ENCODE assay signal across 12 mouse cellular contexts in genomic region chr14:121963942-121964335, GRCm38 (mm10). TPM values are rescaled to one million over a fixed set of nuclear protein-coding genes. Genes with fewer than 3 reads are reported as not detected.
DNase-seq lines count a peak whose midpoint lies in the region; ATAC-seq and TF ChIP-seq lines count a peak whose summit lies in the region.
"Had no signal": no experiment of that assay in that cellular context is flagged by ENCODE, and none has a peak within 500 bp of the region (broad histone marks: within the 10 kb centered on the region; RNA-seq: fewer than 3 reads in every experiment).

No protein-coding gene starts in this region.

- no peaks in the 10 kb centered on the region for H3K27me3 ChIP-seq in heart, adult 2 months (ENCODE audit: control insufficient read depth, insufficient read depth, low read length)
- H3K27me3 ChIP-seq in lung, embryonic 15.5 days: no peaks in the 10 kb centered on the region
- no peaks in the 10 kb centered on the region for H3K27me3 ChIP-seq in intestine, embryonic 16.5 days (replicated peaks; ENCODE audit: control insufficient read depth, insufficient read depth, low read length)
- H3K27me3 ChIP-seq in stomach, embryonic 14.5 days (ENCODE audit: control insufficient read depth, insufficient read depth, low read length): no peaks in the 10 kb centered on the region

- no peak for TF ChIP-seq POLR2A in heart, adult 2 months (IDR thresholded peaks at IDR 0.05; ENCODE audit: insufficient read depth, low read depth, low read length)

- 24% methylated on average over 4 of the region's 4 CpGs for WGBS in heart, adult 2 months
- WGBS in lung, embryonic 15.5 days: 24% methylated on average over 4 of the region's 4 CpGs
- 29% methylated on average over 4 of the region's 4 CpGs for WGBS in intestine, embryonic 16.5 days
- 24% methylated on average over 4 of the region's 4 CpGs for WGBS in stomach, embryonic 14.5 days

- peak overlapping the region; percentile 7 for H3K27ac ChIP-seq in heart, adult 2 months
- peak overlapping the region; percentile 24; the same call in 1 of the 2 replicates for H3K27ac ChIP-seq in lung, embryonic 15.5 days
- peak overlapping the region; percentile 37; the same call in 1 of the 2 replicates for H3K27ac ChIP-seq in intestine, embryonic 16.5 days (ENCODE audit: low read length)
- peak overlapping the region; percentile 56; the same call in 1 of the 2 replicates for H3K27ac ChIP-seq in stomach, embryonic 14.5 days (ENCODE audit: low read length)

- no peaks in the 10 kb centered on the region for H3K36me3 ChIP-seq in heart, adult 2 months (ENCODE audit: control insufficient read depth, insufficient read depth, low read length)
- no peaks in the 10 kb centered on the region for H3K36me3 ChIP-seq in lung, embryonic 15.5 days
- no peaks in the 10 kb centered on the region for H3K36me3 ChIP-seq in intestine, embryonic 16.5 days (ENCODE audit: control insufficient read depth, insufficient read depth, low read length)
- no peaks in the 10 kb centered on the region for H3K36me3 ChIP-seq in stomach, embryonic 14.5 days (ENCODE audit: control insufficient read depth, insufficient read depth, low read length)

- H3K79me2 ChIP-seq in heart, adult 2 months (replicated peaks; ENCODE audit: control insufficient read depth, insufficient read depth, low read length): 0 out of 2 replicates have a peak, but pooled peaks cover 4% of the 10 kb centered on the region

- intact Hi-C loops in heart, adult 2 months (cut with DNase I): no loop called here
- intact Hi-C loops in heart, postnatal 25 days (cut with DNase I): no loop called here

- no peak for TF ChIP-seq EP300 in heart, adult 2 months (IDR thresholded peaks at IDR 0.05; ENCODE audit: insufficient read depth, low read depth, low read length)

- no peak overlapping the region; the same call in 1 of the 2 replicates for H3K4me3 ChIP-seq in heart, adult 2 months
- 0 out of 2 replicates have a peak overlapping the region, but pooled peaks have one; percentile 6 for H3K4me3 ChIP-seq in lung, embryonic 15.5 days
- peak overlapping the region; percentile 27 for H3K4me3 ChIP-seq in intestine, embryonic 16.5 days (ENCODE audit: low read length)
- H3K4me3 ChIP-seq in stomach, embryonic 14.5 days (ENCODE audit: low read depth, low read length): peak overlapping the region; percentile 8; the same call in 1 of the 2 replicates

- peaks cover 7% of the 10 kb centered on the region for H3K4me1 ChIP-seq in heart, adult 2 months (ENCODE audit: control insufficient read depth, insufficient read depth, low read length)
- H3K4me1 ChIP-seq in lung, embryonic 15.5 days: peaks cover 26% of the 10 kb centered on the region
- H3K4me1 ChIP-seq in intestine, embryonic 16.5 days (ENCODE audit: control insufficient read depth, insufficient read depth, low read length): peaks cover 28% of the 10 kb centered on the region
- H3K4me1 ChIP-seq in stomach, embryonic 14.5 days (ENCODE audit: control insufficient read depth, insufficient read depth, low read length): peaks cover 28% of the 10 kb centered on the region

- TF ChIP-seq CTCF in heart, adult 2 months (IDR thresholded peaks at IDR 0.05): no peak

- no peak for ATAC-seq in lung, embryonic 15.5 days (ENCODE audit: borderline replicate concordance, extremely low read depth, low FRiP score, low TSS enrichment)
- ATAC-seq in intestine, embryonic 16.5 days: peak; percentile 8
- no peak; the same call in 1 of the 2 replicates for ATAC-seq in stomach, embryonic 14.5 days (ENCODE audit: insufficient number of reproducible peaks, insufficient read depth, low FRiP score, low read depth)
- ATAC-seq: midbrain, embryonic 16.5 days had no signal

- no peak for DNase-seq in heart, adult 2 months
- no peak for DNase-seq in heart, postnatal 25 days (ENCODE audit: low spot score)
- no peak for DNase-seq in lung, postnatal 4 days
- DNase-seq in spleen, postnatal 36 days (ENCODE audit: low spot score in 2 of 2): no peak
- DNase-seq in right cerebral cortex, postnatal 14 days: no peak
- DNase-seq: cerebellum, postnatal 25 days had no signal

- no peak overlapping the region for H3K9ac ChIP-seq in heart, adult 2 months (ENCODE audit: low read depth, low read length)
- no peak overlapping the region for H3K9ac ChIP-seq in lung, embryonic 15.5 days
- peak overlapping the region; percentile 32; the same call in 1 of the 2 replicates for H3K9ac ChIP-seq in intestine, embryonic 16.5 days (ENCODE audit: low read depth, low read length)
- H3K9ac ChIP-seq in stomach, embryonic 14.5 days (replicated peaks; ENCODE audit: low read depth, low read length): 0 out of 2 replicates have a peak overlapping the region, but pooled peaks have one; percentile 14

- H3K9me3 ChIP-seq in lung, embryonic 15.5 days: no peaks in the 10 kb centered on the region
- H3K9me3 ChIP-seq in intestine, embryonic 16.5 days (ENCODE audit: control insufficient read depth, low read length): no peaks in the 10 kb centered on the region
- no peaks in the 10 kb centered on the region for H3K9me3 ChIP-seq in stomach, embryonic 14.5 days (ENCODE audit: control insufficient read depth, low read depth, low read length)

- H3K4me2 ChIP-seq in lung, embryonic 15.5 days: peak overlapping the region; percentile 42
- H3K4me2 ChIP-seq in intestine, embryonic 16.5 days (ENCODE audit: low read depth, low read length): peak overlapping the region; percentile 33
- H3K4me2 ChIP-seq in stomach, embryonic 14.5 days (replicated peaks; ENCODE audit: low read depth, low read length): peak overlapping the region; percentile 14; the same call in 1 of the 2 replicates

RNA-seq across cellular contexts. Expression of gene Gpr183, which starts 1.1 kb away (rescaled TPM):
- total RNA-seq in heart, adult 2 months (2021): 1 to 10 TPM in 1 of 2 experiments, under 1 TPM in 1; 0.84 to 1.1 TPM
- polyA plus RNA-seq in heart, adult 2 months (2012; rRNA removed): 1.3 and 1.4 TPM in 2 replicates
- total RNA-seq in heart, postnatal 25 days (2021): 1 to 10 TPM; 1.4 to 1.6 TPM
- 2.9 and 3.2 TPM in 2 replicates for polyA plus RNA-seq in lung, embryonic 15.5 days (2015; fragmentation: Nextera tagmentation; extraction: Ambion mirVana)
- 3.7 and 4.1 TPM in 2 replicates for polyA plus RNA-seq in intestine, embryonic 16.5 days (2015; fragmentation: Nextera tagmentation; extraction: Ambion mirVana)
- 4.5 and 5.5 TPM in 2 replicates for polyA plus RNA-seq in stomach, embryonic 14.5 days (2014; fragmentation: Nextera tagmentation; extraction: Ambion mirVana)

RNA-seq across cellular contexts. Expression of gene Gpr18, which starts 48.4 kb away (rescaled TPM):
- total RNA-seq in heart, adult 2 months (2021): under 1 TPM; 0.16 to 0.43 TPM
- polyA plus RNA-seq in heart, adult 2 months (2012; rRNA removed): 0.53 and 2.2 TPM in 2 replicates
- total RNA-seq in heart, postnatal 25 days (2021): under 1 TPM; 0.28 to 0.29 TPM
- 0.10 and 0.55 TPM in 2 replicates for polyA plus RNA-seq in lung, embryonic 15.5 days (2015; fragmentation: Nextera tagmentation; extraction: Ambion mirVana)
- polyA plus RNA-seq in intestine, embryonic 16.5 days (2015; fragmentation: Nextera tagmentation; extraction: Ambion mirVana): 0.34 and 0.38 TPM in 2 replicates
- 0.50 and 1.1 TPM in 2 replicates for polyA plus RNA-seq in stomach, embryonic 14.5 days (2014; fragmentation: Nextera tagmentation; extraction: Ambion mirVana)
- total RNA-seq: gastrocnemius, adult 8-10 months; left cerebral cortex, adult 18-20 months had no signal

Comparison
In these comparisons a context has a peak if more than half of its experiments do, and no peak if none do; other contexts are left out.
1. H3K9ac ChIP-seq: peak in intestine, embryonic 16.5 days (single experiment) and stomach, embryonic 14.5 days (single experiment); none in heart, adult 2 months (single experiment) and lung, embryonic 15.5 days (single experiment).
2. Peak in every context shown above with its lines, with median percentiles within 50 percentile points of each other: H3K27ac ChIP-seq and H3K4me2 ChIP-seq.